Mouse (Mus musculus) duodenum, adult 2 months (tissue): ENCODE measurements around the gene Tmprss11d. TPM values are rescaled to one million over a fixed set of nuclear protein-coding genes. Genes with fewer than 3 reads are reported as not detected.

Experiments
- polyA plus RNA-seq: library from polyadenylated mRNA; depleted of rRNA; stranded (reverse); fragments of >200 nt; gene quantifications from 2 replicates; pipeline ENCODE4 v1.2.3, GENCODE M21; 2012; ENCODE audit warnings: low replicate concordance; rRNA removed

Tmprss11d gene
- polyA plus RNA-seq = not detected in 2 replicates

DNA sequence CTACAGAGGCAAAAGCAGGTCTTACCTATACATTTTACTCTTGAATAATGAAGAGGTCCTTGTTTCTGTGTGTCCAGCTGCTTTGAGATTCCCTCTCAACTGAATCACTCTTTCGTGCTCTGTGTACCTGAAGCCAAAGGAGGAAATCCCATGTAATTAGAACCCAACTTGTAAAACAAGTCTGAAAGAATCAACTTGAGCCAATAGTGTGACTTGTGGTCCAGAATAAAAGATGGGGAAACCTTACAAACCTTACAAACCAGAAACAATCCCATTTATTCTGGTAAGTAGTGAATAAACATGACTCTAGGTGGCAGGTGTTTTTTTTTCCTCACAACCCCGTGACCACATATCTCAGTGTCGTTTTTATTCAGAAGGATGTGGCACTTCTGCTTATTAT, at the start of gene Tmprss11d:
TSS of gene Tmprss11d (minus strand) at position 101 of the 400 bp plus-strand sequence.

DNA sequence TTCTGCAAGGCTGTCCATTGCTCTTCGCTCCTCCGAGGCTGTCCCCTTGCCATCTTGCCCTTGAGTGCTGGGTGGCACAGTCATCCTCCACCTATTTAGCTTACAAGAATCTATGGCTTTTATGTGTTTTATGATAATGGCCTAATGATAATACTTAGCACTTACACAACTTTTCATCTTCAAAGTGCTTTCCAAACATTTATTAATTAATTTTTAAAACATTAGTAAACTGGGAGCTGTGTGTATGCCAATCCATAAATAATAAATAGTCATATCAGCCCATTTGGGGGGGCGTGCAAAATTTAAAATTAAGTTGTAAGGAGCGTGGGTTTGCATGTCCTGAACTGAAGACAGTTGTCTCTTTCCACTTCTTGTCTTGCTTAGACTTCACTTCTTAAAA, 84.0 kb downstream of the Tmprss11d start, which contains the start of gene Tmprss11c:
TSS of gene Tmprss11c (minus strand) at position 101 of the 400 bp plus-strand sequence.

Other genes starting within 250 kb of the Tmprss11d start
- gene Uba6, start 200.6 kb downstream of the Tmprss11d start, polyA plus RNA-seq = 0.14 and 0.17 TPM in 2 replicates
- gene Gnrhr, start 175.5 kb downstream of the Tmprss11d start, polyA plus RNA-seq = not detected in 2 replicates
- not detected in 2 replicates for gene Tmprss11c, start 84.1 kb downstream of the Tmprss11d start, polyA plus RNA-seq
- not detected in 2 replicates for gene Tmprss11a, start 95.6 kb upstream of the Tmprss11d start, polyA plus RNA-seq
- gene Tmprss11g, start 145.2 kb upstream of the Tmprss11d start, polyA plus RNA-seq = not detected in 2 replicates